Mouse (Mus musculus): Measurements from ENCODE around the gene Slc26a3.

Slc26a3 gene

DNA sequence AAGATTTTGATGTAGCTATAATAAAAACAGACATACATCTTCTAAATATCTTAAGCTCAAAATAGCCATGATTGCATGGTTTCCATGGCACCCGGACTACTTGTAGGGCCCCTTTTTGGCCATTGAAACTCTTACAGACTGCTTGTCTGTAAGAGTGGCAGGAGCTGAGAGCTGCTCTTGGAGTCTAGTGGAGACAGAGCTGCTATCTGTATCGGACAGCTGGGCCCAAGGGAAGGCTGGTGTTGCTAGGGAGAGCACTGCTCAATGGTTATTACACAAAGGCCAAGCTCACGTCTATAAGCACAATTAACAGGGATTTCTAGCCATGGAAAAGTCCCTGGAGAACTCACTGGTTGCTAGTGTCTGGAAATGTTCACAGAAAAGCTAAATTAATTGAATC lies 130.7 kb downstream of the Slc26a3 start:
- DNase-seq, result no peak
